Mouse (Mus musculus) urinary bladder, postnatal 25 days (tissue): ENCODE measurements around the gene Rin1.

Experiments
- DNase-seq: peaks from one replicate; pipeline ENCODE4 v3.0.0; 2022; ENCODE audit warnings: low spot score

Gene Rin1

GRCm38 (mm10) chr19:5041588-5041987, 8.7 kb upstream of the Rin1 start:
- DNase-seq, result no peak

DNA sequence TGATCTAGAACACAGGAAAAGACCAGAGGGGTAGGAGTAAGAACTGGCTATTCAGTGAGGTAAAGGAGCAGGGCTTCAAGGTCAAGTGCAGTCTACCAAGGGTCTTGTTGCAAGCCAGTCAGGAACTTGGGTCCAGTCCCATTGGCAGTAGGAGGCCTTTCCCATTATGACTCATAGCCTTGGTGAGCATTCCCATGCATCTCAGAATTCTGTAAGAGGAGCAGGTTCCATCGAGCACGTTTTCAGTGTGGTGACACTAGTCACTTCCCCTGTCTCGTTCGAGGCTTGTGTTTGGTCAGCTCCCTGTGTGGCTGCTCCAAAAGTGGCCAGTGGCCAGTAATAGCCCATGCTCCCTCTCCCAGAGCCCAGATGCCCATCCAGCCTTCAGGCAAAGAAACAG, 4.8 kb upstream of the Rin1 start:
- no peak for DNase-seq

DNA sequence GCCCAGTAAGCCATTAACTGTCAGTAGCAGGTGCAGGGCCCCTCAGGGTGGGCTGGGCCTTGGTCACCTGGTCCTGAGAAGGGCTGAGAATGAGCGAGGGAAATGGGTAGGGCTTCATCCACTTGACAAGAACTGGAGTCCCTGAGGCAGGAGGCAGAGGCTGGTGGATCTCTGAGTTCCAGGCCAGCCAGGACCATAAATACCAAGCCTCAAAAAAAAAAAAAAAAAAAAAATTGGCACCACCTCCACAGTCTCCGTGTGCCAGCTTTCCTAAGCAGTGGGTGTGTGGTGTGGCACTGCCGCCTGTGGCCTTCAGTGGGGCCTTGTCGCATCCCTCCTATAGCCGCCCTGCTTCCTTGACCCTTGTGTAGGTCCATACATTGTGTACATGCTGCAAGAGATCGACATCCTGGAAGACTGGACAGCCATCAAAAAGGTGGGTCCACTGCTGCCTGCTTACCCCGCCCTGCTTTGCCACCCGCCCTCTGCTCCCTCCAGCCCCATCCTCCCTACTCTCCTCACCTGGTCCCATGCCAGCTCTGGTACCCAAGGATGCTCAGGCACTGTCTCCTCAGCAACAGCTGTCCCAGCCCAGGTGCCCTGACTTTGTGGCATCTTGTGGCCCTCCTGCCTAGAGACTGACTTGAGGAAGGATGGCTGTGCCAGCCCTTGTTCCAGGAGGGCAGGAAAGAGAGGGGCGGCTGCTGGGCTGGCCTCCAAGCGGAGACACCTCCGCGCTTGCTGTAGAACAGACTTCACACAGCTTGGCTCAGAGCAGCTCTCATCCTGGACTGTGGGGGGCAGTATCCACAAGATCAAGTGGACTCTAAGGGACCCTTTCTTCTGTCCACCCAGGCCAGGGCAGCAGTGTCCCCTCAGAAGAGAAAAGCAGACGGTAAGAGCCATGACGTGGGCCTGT, 1.9 kb upstream of the Rin1 start:
- no peak for DNase-seq

GRCm38 (mm10) chr19:5049325-5049724, 956 bp upstream of the Rin1 start:
- no peak for DNase-seq

DNA sequence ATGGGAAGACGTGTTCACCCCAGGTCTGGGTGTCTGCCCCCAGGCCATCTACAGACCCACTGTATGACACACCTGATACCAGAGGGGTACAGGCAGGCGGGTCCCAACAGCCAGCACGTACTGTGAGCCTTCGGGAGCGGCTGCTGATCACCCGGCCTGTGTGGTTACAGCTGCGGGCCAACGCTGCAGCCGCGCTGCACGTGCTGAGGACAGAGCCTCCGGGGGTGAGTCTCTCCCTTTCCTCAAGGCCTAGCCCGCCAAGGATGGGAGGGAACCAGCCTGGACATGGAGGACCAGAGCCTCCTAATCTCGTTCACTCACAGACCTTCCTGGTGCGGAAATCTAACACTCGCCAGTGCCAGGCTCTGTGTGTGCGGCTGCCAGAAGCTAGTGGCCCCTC, 750 bp downstream of the Rin1 start:
- DNase-seq, result no peak

GRCm38 (mm10) chr19:5051515-5051914, 1.2 kb downstream of the Rin1 start:
- no peak for DNase-seq

DNA sequence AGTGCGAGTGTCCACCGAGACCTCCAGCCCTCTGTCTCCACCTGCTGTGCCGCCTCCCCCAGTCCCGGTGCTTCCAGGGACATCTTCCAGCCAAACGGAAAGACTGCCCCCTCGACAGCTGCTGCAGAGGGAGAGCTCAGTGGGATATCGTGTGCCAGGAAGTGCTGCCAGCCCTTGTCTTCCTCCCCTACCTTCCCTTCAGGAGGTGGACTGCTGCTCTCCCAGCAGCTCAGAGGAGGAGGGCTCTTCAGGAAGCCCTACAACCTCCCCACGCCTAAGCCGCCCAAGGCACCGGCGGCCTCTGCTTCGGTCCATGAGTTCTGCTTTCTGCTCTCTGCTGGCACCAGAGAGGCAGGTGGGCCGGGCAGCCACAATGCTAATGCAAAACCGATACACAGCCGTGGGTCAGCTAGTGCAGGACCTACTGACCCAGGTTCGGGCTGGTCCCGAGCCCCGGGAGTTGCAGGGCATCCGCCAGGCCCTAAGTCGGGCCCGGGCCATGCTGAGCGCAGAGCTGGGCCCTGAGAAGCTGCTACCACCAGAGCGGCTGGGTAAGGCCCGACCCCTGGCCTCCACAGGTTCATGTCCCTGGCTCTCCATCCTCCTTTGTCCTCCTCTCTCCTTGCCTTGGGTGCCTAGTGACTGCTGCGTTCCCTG, 2.0 kb downstream of the Rin1 start:
- DNase-seq, result no peak

- DNase-seq, result no peak
These were observed 2.6 kb downstream of the Rin1 start for GRCm38 (mm10) chr19:5052853-5053252.

DNA sequence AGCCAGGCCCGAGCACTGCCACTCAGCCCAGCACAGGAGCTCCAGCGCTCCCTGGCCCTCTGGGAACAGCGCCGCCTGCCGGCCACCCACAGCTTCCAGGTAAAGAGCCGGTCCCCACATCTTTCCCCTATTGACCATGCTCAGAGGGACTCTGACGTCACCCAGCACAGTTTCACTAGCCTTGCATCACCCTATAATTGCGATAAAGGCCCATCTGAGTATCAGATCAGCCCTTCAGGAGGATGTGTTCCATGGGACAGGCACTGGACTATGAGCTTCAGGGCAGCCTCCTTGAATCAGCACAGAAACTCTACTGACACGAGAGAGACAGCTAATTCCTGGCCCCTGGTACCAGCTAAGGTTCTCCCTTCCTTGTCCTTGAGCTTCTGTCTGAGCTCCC, 3.6 kb downstream of the Rin1 start:
- peak; percentile 63 for DNase-seq

DNA sequence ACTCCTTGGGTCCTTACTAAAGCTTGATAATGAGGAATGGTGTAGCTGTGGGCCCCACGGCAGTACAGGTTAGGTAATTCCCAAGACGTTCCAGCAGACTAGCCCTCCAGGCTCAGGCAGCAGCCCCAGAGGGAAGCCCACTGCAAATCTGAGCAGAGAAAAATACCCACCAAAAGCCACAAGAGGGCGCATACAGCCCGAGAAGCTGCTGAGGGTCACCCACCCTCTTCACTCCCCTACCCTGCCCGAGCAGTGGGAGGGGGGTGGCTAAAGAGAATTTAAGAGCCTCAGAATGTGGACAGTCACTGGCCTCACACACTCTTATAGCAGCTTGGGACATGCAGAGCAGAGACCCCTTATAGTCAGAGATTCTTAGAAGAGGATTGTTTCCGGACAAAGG, 6.0 kb downstream of the Rin1 start:
- no peak for DNase-seq

DNA sequence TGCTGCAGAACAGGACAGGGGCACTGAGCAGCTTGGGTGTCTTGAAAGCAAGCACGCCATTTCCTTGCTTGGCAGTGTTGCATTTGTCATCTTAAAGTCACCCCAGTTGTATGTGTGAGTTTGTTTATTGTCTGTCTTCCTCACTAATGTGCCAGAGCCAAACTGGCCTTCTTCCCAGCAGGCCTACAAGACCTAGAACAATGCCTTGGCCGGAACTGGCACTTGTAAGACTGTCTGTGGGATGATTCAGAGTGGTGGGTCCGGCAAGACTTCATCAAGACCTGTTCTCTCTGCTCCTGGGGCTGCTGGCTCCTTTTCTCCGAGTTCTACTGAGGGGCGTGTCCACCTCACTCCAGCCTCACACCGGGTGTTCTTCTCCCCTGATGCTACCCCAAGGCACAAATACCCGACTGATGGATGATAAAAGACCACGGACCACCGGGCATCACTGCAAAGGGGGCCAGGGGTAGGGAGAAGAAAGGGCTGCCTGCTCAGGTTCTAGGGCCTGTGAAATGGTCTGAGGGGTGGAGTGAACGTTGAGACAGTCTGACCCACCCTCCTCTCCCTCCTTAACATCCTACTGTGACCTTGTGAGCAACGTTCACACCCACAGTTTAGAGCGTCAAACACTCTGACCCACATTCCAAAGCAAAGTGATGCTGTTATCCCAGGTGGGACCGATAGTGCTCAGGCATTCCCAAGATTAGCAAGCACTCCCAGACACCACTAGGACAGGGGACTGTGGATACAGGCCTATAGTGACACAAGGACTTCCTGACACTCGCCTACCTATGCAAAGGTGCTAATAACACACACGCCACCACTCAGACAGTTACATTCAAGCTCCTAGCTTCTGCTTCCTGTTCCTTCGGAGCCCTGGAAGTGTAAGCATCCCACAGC, 7.8 kb downstream of the Rin1 start:
- no peak for DNase-seq

GRCm38 (mm10) chr19:5058801-5059771, 8.8 kb downstream of the Rin1 start:
- DNase-seq, result no peak

GRCm38 (mm10) chr19:5060365-5061330, 10.4 kb downstream of the Rin1 start:
- no peak for DNase-seq

- DNase-seq, result no peak
These were observed 11.8 kb downstream of the Rin1 start for GRCm38 (mm10) chr19:5062041-5062440.

DNA sequence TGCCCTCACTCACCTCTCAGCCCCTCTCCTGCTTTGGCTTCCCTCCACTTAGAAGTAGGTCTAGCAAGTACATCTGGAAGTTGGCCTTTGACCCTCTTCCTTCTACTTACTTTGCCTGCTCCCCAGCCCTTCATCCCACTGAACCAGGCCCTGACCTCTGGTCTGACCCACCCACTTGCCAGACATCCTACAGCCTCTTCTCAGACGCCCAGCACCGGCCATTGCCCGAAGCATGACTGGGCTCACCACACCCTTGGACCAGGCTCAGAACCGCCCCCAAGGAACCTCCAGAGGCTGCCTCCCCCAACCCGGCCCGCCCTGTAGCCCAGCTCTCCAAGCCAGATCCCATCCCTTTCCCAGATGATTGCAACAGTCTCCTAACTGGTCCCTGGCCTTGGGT, 12.2 kb downstream of the Rin1 start:
- DNase-seq, result peak; percentile 60

DNA sequence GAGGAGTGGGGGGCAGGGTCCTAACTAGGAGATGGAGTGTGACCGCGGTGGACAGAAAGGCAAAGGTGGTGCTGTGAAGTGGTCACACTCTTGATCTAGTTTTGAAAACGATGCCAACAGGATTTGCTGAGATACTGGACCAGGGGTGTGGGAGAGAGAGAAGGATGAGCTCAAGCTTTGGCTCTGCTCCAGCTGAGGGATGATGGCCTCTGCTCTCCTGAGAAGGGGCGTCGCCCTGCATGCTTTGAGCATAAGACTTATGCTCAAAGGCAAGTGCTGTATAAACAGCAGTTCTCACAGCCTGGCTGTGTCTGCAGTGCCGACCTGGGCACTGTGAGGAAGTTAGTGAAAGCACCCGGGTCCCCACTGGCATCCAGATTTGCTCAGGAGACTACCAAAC, 14.8 kb downstream of the Rin1 start:
- no peak for DNase-seq

GRCm38 (mm10) chr19:5067040-5067799, 16.9 kb downstream of the Rin1 start:
- DNase-seq, result no peak

GRCm38 (mm10) chr19:5067867-5068569, 17.7 kb downstream of the Rin1 start, which contains the start of gene Cd248:
Cd248 (plus strand) TSS chr19:5068078.
- DNase-seq, result peak; percentile 56
